Mouse (Mus musculus) neutrophil, adult 5-6 weeks (primary cell): Measurements from ENCODE around the gene Ywhaq. TPM values are rescaled to one million over a fixed set of nuclear protein-coding genes. Genes with fewer than 3 reads are reported as not detected.

Experiments used
- ATAC-seq: fragments of 151-379, 151-347 bp; 2 replicates; pipeline ENCODE4 v1.8.0; 2017; ENCODE audit warnings: mild to moderate bottlenecking, moderate TSS enrichment; ENCODE audit not compliant: insufficient number of reproducible peaks, poor library complexity, low FRiP score, severe bottlenecking; ENCODE audit errors: extremely low read depth
- total RNA-seq: library from RNA; stranded (forward); fragments of 200-1000 nt; gene quantifications from 2 replicates; pipeline ENCODE4 v1.2.3, GENCODE M21; 2017

The Ywhaq gene
- total RNA-seq, 1 experiment from 2014 or later: 93.1 TPM

GRCm38 (mm10) chr12:21350113-21350876 is 67.1 kb downstream of the Ywhaq start:
- no peak for ATAC-seq

DNA sequence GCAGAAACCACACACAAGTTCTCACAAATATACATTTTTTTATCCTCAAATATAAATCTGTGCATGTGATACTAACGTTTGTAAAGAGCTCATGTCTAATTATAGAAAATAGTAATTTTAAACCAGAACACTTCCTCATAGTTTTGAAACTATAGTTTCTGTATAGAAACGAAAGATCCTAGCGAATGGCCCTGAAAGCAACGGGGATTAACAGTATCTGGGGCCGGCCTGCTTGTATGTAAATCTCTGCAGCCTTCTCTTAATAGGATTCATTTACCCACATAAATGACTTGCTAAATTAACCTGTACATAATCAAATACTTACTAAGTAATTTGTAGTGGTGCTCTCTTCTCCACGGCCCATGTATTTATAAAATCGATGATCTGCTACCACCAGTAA is 70.5 kb downstream of the Ywhaq start:
- no peak for ATAC-seq

DNA sequence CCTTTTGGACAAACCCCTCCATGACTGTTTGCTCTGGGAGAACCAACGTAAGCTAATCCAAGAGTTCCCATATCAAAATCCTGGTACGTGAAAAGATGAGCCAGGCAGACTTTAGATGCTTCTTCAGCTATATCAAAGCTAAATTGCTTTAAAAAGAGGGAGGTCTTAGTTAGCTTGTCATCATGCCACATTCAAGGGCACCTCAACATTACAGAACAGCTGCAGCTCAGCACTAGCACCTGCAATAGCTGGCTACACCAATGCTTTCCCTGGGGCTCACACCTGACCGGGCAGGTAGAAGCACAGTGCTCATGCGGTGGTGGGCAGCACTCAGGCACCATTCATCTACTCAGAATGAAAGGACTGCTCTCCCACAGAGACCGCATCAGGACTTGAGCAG is 76.8 kb downstream of the Ywhaq start:
- ATAC-seq: no peak

Other genes starting within 250 kb of the Ywhaq start
- 112 and 118 TPM in 2 replicates for gene Cpsf3, start 132.2 kb downstream of the Ywhaq start, total RNA-seq
- gene Itgb1bp1, start 131.4 kb downstream of the Ywhaq start, total RNA-seq: 41.5 and 53.4 TPM in 2 replicates
- gene Iah1, start 101.2 kb downstream of the Ywhaq start, total RNA-seq: 23.6 and 27.0 TPM in 2 replicates
- 74.3 and 86.8 TPM in 2 replicates for gene Adam17, start 44.0 kb downstream of the Ywhaq start, total RNA-seq